Mouse (Mus musculus) cerebellum, postnatal 10 days (tissue): ENCODE measurements at regions not wholly inside any gene's neighbourhood (a gene's known extent, or its start where the extent isn't known, plus 50 kb on each side); places are given as distances from the start of the nearest gene placed in this dataset.

ENCODE experiments used
- DNase-seq, 2 experiments: peaks; one replicate each; pipeline ENCODE4 v3.0.0; 2021; ENCODE audit warnings: mixed read lengths in 2 of 2

DNA sequence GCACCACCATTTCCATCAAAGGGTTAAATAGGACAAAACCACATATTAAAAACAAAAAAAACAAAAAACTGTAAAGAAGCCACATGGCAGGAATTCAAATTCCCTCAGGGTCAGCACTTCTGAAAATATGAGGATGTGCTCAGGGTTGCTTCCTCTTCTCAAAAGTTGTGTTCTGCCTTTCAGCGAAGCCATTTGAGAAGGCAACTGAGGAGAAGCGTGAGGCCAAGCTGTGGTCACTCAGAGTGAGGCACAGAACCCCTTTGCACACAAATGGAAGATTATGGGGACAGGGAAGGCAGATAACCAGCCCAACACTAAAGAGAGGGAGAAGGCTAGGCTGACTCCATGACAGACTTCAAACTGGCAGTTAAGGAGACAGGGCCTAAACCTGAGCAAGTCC is 142.8 kb upstream of the Jade1 start:
- DNase-seq: no peak

DNA sequence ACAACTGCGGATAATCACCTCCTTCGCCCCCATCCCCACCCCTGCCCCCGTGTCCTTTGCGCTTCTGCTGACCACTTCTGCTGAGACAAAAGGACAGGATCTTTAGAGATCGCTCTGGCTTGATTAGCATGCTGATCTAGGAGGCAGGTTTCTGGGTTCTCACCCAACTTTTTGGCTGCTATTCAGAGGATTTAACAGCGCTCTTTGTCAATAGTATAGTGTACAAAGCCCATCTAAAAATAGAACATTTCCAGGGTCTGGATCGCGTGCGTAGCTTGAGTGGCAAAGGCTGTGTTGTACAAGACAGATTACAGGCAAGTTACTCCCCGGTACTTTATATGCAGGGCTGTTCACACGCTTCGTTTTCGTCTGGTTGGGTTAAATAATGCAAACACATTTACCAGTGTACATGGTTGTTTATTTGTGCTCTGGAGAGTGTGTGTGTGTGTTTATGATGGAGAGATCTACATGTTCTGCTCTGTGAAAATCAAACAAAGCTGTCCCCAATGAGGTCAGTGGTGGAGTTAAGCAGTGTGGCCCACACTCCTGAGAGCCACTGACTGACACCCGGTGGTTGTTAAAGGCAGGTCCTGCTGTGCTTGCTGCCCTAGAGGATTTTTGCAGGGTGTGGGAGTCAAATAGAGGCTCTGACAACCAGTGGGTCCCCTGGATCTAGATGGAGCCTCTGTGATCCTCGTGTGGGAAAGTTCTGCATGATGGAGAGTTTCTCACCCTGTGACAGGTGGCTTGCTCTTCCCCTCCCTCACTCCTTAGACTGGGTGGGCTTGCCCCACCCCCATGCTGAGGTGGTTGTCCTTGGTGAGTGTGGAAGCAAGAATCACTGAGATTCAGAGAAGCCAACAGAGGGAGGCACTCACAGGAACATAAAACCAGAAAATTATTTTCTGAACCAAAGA is 146.5 kb upstream of the Jade1 start:
- DNase-seq: peak in 1 of 2 experiments; percentile 15

DNA sequence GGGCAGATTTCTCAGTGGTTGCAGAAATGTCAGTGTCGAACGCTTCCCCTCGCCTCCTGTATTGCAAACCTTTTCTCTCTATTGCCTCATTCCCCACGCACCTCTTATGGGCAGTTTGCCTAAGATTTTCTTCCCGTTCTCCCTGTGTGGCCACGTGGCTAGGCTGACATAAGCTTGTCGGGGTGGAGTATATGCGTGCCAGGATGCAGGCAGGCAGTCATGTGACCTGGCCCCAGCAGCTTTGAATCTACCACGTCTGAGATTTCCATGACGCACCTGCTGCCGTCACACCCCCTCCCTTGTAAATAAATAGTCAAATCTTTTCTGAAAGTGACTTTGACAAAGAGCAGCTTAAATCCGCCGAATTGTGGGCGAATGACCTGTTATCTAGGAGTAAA is 147.1 kb upstream of the Jade1 start:
- peak; percentile 71 to 74 for DNase-seq

DNA sequence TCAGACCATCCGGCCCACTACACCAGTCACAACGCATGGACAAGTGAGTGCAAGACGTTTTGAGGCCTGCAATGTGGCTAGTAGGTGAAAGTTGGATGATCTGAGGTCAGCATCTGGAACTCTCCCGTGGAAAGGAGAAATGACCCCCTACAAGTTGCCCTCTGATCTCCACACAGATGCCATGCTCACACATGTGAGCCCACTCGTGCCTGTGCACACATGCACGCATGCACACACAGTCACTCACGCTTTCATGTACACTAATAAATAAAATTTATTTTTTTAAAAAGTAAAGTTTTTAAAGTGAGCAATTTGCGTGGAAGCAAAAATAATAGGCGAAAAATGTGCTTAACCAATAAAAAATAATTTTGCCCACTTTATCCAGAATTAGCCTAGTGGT is 147.5 kb upstream of the Jade1 start:
- DNase-seq: no peak

DNA sequence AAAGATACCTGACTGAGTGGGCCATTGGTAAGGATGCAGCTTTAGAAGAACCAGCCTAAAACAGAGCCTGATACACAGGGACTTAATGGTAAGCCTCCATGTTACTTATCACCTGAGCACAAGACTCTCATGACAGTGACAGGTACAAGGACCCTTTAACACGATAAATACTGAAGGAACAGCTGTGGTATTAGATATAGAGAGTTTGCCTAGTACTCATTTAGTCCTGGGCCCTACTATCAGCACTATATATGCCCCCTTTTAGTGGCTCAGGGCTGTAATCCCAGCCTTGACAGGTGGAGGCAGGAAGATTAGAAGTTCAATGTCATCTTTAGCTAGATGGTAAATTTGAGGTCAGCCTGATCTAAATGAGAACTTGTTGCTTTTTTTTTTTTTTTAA is 148.0 kb upstream of the Jade1 start:
- no peak for DNase-seq

DNA sequence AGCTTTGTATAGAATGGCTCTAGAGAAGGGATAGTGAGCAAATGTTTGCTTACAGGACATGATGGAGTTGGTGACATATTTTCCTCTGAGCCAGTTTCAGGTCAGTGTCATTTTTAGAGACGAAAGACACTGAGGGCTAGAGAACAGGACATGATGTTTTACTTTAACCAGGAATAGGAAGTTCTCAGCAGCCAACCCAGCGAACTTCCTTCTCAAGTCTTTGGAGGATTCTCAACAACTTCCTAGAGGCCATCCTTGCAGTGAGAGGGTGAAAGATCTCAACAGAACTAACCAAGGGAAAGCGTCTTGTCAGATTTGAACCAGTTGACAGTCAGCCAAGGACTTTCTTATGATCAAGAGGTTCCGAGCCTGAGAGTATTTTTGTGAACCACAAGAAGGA is 153.7 kb upstream of the Jade1 start:
- DNase-seq: no peak

DNA sequence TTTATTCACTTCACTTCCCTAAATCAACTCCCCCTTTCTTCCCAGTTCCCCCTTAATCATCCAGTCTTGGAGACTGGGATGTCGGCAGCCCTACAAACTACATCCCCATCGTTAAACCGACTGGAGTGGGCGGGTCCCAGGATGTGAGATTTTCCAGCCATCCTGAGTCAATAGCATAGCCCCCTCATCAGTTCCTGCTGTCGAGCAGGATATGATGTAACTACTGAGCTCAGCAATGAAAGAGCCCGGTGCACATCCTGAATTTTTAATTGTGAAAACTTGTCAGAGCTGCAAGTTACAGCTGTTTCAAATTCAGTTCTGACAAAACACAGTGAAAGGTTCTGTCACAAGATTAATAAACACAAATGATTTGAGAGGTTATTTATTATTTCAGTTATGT is 165.7 kb upstream of the Jade1 start:
- no peak for DNase-seq

DNA sequence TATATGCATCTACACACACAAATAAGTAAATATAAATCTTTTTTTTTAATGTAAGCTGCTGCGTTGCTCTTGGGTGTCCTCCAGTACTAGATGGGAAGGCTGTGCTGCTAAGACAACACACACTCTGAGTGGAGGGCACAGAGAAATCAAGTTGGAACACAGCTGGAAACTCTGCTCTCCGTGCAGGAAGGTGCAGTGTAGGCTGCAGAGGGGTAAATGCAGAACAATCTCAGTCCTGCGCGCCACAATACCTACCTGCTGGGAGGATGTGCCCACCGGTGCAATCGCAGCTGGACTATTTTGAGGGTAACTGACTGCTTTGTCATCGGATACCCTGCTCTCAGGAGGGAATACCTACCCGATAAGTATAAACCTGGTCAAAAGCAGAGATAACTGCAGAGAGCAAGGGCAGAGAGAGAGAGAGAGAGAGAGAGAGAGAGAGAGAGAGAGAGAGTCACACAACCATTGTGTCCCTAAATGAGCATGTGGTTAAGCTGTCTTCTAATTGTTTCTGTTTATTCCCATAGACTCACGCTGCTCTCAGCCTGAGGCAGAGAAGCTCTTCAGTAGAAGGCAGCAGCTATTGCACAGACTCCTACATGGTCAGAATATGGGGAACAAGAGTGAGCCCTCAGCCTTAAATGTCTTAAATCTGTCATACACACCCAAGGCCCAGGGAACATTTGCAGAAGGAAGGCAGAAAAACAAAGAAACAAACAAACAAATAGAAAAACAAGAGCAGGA is 167.9 kb upstream of the Jade1 start:
- no peak for DNase-seq

DNA sequence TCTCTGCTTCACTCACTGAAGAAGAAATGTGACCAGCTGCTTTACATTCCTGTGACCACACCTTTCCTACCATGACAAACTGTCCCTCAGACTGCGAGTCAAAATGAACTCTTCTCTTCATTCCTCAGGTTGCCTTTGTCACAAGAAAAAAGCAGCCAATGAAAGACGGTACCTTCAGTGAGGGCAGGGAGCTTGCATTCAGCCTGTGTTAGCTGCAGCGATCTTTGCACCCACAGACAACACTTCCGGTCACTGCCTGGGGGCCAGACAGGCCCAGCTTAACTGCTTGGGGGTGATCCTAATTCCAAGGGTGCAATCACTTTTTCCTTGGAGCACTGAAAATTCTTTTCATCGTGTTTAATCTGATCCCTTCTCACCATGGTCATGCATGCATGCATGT is 169.2 kb upstream of the Jade1 start:
- DNase-seq: no peak

DNA sequence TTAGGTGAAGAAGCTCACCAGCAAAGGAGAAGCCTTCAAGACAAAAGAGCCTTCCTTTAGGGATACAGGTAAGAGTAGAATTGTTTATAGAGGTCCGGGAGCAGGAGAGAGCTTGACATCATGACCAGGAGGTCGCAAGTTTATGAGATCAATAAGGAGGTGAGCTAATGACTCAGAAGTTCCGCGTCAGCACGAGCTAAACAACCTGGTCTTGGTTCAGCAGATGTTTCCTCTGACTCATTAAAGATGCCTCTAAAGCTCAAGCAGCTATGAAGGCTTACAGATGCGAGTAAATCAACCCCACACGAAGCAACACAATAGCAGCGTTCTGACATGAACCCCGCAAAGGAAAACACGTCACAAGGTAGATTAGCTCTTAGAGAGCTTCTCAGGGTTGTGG is 171.1 kb upstream of the Jade1 start:
- DNase-seq: no peak

DNA sequence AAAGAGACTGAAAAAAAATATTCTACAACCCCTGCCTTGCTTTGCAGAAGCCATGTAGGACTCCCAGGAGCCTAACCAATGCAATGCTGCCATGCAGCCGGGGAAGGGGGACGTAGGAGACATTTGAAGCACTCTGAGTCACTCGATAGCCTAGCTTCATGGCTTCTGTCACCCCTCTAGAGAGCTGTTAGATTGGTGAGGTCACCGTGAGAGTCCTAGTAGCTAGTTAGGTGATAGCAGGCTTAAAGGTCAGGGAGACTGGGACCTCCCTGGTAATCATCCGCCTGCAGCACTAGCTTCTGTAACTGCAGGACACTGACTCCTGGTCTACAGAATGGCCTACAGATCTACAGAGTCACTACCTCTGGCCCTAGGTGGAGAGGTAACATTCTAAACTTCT is 177.0 kb upstream of the Jade1 start:
- DNase-seq: no peak

DNA sequence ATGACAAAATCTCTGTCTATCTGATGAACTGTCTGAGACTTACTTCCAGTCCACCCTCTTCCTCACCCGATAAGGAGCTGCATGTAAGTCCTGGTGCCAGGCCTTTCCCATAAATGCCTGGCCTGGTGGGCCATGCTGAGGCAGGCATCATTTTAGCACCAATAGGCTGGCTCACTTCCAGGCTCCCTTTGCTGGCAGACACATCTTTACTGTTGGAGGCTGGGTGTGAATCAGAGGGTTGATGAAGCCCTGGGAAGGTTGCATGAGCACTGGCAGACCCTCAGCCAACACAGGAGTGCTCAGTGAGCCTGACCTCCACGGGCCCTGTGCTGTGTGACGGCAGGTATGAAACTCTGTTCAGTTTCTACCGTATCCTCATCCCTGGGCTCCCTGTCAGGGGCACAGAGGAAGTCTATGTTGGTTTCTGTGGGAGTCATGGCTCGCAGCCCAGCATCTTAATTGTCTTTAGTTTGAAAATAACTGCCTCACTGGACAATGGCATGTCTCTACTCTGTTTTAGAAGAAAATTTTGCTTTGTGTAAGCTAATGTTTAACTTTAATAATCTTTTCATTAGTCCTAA is 177.6 kb upstream of the Jade1 start:
- DNase-seq: peak; percentile 82 to 86

DNA sequence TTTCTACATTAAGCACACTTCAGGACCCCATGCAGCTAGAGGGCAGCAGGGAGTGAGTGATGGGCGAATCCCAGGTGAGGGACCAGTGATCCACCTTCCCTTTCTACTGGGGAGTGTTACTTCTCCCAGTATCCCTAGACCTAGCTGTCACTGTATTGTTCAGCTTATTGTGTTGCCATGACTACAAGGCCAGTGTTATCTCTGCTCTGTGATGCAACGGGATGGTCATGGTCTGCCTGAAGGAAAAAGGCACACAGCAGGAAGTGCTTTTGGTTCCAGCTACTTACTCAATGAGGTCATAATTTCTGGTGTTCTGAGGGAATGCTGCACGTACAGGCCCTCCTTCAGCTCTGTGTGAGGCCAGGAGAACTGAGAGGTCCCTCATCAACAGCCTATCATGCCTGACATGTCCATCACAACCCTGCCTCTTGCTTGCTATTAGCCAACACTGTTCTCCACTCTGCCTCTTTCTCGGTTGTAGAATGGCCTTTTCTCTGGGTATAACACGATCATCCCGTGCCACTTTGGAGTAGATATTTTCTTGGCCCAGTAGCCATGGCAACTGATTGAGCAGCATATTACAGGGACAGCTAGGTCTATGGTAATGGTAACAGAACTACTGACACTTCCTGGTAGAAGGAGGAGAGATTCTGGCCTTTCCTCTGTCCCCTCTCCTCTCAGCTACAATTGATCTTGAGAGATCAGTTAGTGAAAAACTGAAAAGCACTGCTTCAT is 178.5 kb upstream of the Jade1 start:
- peak; percentile 14 to 19 for DNase-seq

DNA sequence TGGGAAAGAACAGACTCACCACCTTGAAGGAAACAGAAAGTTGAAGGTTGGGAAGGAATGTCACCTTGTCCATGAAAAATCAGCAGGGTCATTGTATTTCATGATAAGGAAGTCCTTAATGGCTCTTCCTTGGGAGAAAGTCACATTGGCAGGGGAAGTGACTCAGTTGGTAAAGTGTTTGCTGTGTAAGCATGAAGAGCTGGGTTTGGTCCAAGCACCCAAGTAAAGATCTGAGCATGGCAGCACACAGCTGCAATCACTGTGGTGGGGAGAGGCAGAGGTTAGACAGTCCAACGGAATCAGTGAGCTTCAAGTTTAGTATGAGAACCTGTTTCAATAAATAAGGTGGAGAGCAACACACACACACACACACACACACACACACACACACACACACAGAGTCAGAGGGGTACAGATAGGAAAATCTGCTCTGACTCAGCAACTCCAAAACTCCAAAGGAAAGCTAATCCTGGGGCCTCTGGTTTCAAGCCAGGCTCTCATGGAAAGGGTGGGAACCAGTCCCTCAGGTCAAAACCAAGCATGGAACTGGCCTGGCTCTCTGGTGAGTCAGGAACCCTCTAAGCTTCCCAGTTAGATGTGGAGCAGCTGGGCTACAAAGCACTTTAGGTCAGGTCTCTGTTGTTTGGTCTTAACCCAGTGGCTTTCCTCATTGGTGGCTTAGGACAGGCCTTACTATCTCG is 180.2 kb upstream of the Jade1 start:
- DNase-seq: no peak

DNA sequence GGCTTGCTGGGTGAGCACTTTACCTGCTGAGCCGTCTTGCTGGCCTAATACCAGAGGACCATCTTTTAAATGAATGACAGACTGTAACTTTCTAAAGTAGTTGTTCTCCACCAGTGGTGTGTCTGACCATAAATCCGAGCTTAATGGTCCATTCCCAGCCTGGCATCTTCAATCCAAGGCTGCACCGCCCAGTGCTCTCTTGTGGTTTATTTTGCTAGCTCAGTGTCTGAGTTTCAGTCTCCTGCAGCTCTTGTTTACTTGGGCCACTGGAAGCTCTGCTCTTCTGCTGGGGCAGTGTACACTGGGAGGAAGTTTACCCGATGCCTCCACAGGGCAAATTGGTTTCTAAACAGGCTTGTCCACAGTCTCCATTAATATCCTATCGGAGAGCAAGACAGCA is 182.3 kb upstream of the Jade1 start:
- DNase-seq: no peak

DNA sequence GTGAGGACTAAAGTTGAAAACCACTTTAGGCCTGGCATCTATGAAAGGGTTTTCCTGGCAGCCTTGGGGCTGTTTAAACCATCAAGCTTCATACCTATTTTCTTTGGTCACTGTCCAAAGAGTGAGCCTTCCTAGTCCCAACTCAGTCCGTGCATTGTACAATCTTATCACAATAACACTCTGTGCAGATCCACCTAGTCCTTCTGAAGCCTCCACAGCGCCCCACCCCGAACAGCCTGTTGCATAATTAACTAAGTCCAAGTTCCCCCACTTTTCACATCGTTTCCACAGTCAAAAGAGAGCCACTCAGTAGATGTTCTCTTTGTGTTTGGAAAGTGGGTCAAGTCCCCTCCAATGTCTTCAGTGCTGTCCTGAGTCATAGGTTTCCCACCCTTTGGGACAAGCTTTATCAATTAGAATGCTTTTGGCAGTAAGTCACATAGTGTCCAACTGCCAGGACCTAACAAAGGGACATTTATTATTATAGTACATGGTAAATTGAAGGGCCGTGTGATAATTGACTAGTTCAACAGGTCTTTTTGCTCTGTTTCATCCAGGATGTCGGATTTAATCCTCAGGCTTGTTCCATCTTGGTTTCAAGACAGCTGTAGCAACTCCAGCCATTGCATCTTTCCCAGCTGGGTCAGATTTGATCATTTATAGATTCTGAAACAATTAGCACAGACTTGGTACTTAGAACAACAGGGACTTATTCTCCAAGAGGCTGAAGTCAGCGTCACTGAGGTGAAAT is 187.0 kb upstream of the Jade1 start:
- DNase-seq: no peak

DNA sequence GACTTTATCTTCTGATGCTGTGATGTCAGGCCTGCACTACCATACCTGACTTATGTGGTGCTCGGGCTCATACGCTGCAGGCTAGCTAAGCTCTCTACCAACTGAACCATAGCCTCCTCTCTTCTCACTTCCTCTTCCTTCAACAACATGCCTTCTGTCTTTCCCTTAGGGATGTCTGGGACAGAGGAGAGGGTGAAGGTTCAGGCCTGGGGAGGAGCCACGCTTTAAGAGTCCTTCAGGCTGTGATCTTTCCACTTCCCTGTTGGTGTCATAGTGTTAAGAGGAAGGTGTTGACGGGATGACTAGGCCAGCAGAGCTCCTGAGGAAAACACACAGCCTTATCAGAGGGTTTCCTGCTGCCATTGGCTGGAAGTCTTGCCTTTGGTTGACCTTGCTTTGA is 188.8 kb upstream of the Jade1 start:
- DNase-seq: no peak

DNA sequence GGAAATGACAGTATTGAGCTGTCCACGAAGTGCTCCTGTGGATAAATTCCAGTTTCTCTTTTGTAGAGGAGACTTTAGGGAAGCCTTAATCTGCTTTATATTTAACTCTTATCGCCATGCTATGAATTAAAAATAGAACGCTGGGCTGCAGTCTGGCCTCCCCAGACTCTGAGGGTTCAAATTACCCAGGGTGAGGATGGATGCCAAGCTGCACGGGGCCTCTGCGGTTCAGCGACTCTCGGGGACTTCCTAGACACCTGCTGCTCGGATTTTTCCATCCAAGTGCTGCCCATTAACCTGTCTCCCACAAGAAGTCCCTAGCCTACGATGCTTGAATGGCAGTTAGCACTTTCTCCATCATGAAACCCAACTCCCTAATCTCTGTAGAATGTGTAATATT is 189.3 kb upstream of the Jade1 start:
- DNase-seq: peak in 1 of 2 experiments; percentile 8

DNA sequence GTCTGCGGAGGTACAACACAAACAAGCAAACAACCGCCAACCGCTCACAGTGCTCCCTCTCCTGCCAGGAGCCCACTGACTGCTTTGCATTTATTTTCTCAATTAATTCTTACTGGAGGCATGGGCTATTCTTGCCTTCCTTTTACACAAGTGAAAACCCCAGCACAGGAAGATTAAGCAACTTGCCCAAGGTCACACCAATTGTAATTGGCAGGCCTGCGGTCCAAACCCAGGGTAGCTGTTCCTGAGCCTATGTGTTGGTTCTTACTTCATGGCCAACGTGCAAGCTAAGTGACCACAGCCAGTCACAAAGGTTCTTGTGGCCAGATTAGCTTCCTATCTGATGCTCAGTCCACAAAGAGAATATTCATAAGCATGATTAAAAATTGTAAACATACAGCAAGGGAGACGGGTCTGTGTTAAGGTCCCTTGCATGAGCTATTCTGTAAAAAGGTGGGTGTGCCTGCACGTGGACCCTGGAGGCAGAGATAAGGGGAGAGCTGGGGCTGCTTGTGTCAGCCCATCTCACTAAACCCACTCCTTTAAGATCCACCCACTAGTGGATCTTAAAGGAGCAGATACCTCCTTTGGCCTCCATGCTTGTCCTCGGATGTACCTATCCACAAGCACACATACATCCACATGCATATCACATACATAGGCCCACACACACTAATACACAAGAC is 190.2 kb upstream of the Jade1 start:
- DNase-seq: no peak

DNA sequence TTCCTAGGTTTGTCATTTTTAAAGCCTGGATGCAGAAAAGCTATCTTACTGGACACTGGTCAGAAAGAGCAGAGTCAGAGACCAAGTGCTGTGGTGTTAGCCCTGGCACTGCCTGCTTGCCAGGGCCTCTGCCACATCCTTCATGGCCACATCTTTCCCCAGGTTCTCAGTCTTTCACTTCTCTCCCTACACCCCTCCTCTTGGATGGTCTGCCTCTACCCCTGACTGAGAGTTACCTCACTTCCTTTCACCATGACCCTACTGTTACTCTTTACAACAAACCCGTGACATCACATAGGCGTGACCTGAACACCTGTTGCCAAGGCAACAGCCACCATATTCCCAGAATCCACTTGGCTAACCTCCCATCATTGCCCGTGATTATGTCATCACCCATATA is 191.6 kb upstream of the Jade1 start:
- no peak for DNase-seq

DNA sequence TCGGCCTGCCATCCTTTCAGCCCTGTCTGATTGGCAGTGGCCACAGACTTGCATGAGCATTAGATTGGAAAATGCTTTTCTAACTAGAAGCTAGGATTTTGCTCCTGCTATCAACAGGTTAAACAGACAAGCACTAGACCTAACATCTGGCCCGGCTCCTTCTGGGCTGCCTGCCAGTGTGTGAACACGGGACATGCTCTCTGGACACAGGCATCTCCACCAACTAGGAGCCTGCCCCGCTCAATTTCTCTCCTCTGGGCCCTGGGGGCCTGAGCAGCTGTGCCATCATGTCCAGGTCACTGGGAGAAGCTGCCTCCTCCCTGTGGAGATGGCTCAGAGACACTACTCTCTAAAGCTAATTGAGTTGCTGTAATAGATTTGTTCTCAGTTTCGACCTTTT is 195.3 kb upstream of the Jade1 start:
- DNase-seq: peak; percentile 28 to 39
